Mouse (Mus musculus): ENCODE data around the gene Gm20870.
"Not testable (repeated sequence)": the region's sequence is repeated elsewhere in the genome, so short reads cannot be mapped to it uniquely, and the experiment has no call there.

The Gm20870 gene

DNA sequence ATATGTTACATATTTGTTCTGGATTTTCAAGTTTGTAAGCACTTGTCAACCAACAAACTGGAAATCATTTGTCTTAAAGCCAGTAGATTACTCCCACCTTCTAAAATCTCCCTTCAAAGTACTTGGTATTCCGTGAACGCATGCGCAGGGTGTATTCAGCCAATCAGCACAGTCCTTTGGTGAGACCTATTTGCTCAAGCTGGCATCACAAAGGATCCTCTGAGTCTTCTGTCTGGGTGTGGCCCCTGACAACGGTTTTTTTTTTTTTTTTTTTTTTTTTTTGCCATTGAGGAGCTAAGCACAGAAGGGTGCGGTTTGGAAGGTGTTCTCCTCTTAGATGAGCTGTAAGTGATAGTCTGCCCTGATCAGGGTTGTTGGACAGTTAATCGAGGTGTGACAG, at the start of gene Gm20870:
TSS of gene Gm20870 (plus strand) at position 301 of the 400 bp plus-strand sequence.
- not testable (repeated sequence) for DNase-seq (ENCODE audit: low spot score)

Data from left cerebral cortex, adult 11 months (tissue).